Mouse (Mus musculus): ENCODE results near the gene Edc4.
A peak's percentile ranks its signal among the peaks of the same experiment; 100 is the strongest.
"Not testable (repeated sequence)": the region's sequence is repeated elsewhere in the genome, so short reads cannot be mapped to it uniquely, and the experiment has no call there.

Gene Edc4

DNA sequence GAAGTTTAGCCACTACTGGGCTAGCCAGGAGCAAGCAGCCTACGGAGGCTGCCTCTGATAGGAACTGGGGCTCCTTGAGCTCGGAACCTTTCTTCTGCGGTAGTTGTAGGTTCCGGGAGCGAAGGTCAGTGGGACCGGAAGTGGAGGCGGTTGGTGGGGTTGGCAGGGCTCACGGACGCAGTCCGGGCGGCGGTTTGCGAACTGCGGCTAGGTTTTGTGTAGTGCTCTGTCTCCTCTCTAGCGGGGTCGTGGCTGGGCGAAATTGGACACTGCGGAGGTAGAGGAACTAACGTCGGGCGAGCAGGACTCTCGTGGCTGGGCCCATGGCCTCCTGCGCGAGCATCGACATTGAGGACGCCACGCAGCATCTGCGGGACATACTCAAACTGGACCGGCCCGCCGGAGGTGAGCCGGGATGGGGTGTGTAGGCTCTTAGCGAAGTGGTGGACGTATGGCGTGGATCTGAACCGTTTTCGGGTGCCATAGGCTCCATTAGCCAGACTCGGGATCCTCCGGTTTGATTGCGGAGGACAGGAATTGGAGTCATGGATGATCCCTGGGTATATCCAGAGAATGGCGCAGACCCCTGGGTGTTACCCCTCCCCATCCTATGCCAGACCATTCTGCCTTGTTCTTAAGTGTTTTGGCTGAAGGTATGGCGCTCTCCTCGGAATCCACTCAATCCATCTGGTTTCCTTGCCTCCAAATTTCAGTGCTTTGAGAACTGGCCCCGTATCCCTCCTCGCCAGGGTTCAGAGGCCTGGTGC is at the start of gene Edc4:
Edc4 (plus strand) TSS at position 128 of the 767 bp plus-strand sequence.
- peak; percentile 90 for DNase-seq

DNA sequence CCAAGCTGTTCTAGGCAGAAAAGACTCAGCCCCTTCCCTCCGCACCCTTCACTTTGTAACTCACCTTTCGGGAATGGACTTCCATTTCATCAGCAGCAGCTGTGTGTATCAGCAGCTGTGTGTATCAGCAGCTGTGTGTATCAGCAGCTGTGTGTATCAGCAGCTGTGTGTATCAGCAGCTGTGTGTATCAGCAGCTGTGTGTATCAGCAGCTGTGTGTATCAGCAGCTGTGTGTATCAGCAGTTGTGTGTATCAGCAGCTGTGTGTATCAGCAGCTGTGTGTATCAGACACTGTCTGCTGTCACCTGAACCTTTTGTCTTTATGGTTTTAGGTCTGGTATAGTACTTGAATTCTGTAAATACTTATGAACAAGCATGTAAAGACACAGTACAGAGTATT is 46.9 kb upstream of the Edc4 start:
- DNase-seq, result not testable (repeated sequence)

DNA sequence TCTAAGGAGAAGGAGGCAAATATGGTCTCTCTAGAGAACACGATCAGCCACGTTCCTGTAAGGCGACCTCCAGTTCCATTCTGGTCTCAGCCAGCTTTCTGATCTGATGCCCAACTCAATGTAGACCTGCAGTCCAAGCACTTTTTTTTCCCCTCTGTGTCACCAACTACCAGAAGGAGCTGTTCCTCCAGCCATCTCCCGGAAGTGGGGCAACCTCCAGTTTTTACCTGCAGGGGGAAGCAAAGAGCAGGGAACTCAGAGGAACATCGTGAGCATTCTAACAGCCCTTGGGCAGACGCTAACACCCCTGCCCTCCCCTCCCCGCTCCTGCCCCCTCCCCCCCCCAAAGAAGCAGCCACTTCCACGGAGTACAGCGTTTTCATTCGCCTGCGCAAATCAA is 45.4 kb upstream of the Edc4 start:
- peak; percentile 90 for DNase-seq

DNA sequence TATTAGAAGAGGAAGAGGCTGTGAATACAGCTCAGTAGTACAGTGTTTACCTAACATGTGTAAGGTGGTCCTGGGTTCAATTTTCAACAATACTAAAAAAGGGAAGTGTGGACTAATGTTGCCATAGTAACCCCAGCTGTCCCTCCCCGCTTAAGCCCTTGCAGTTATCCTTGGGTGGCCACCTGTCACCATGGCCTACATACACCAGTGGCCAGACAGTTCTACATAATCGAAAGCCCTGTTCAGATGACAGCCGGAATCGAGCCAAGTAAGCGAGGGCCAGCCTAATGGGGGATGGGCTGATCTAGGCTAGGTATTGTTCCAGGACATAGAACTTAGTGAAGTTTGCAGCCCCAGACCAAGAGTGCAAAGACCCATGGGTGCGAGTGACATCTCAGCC is 43.7 kb upstream of the Edc4 start:
- DNase-seq, result no peak

DNA sequence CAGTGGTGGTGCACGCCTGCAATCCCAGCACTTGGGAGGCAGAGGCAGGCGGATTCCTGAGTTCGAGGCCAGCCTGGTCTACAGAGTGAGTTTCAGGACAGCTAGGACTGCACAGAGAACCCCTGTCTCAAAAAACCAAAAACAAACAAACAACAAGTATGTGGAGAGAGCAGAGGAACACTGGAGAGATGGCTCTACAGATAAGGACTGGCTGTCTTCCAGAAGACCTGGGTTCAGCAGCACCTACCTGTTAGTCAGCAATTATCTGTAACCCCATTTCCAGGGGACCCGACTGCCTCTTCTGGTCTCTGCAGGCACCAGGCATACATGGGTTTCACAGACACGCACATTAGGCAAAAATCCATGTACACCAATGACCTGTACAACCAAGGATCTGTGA is 41.5 kb upstream of the Edc4 start:
- DNase-seq, result no peak

DNA sequence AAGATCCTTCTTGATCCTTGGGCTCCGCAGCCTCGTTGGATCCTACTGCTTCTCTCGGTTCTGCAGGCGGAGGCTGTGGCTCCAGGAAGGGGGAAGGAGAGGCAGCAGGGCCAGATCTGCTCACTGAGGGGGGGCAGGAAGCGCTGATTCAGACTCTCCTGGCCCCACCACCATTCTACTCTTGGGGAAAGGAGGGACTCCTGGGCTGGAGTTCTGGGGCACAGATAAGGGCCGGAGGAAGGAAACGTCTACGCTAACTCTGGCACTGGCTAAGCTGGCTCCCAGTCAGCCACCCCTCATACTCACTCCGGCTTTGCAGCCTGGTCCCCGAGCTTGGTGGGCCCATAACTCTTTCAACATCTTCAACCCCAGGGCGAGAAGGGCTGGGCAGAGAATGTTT is 34.0 kb upstream of the Edc4 start:
- DNase-seq, result no peak

DNA sequence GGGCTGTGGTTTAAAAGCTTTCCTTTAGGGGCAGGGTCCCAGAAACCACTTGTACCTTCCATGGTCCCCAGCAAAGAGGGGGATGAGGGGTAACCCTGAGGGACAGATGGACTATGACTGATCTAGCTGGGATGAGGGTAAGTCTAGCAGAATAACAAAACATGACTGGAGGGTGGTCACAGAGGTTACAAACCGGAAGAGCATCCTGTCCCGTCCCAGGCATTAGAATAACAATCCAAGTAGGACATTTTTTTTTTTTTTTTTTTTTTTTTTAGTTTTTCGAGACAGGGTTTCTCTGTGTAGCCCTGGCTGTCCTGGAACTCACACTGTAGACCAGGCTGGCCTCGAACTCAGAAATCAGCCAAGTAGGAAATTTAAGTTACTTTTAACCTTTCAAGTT is 30.7 kb upstream of the Edc4 start:
- DNase-seq, result no peak

DNA sequence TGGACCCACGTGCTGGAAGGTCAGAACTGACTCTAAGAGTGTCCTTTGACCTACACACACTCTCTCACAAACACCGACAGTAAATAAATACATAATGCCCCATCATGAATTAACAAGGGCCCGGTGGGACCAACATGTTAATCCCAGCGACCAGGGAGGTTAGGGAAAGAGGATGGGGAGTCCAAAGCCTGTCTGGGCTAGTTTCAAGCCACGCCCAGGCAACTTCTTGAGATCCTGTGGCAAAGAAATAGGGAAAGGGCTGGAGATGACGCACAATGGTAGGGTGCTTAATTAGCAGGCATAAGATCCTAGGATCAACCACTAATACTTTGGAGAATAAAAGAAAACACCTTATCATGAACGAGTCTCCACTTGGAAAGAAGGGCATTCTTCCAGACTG is 30.1 kb upstream of the Edc4 start:
- no peak for DNase-seq

DNA sequence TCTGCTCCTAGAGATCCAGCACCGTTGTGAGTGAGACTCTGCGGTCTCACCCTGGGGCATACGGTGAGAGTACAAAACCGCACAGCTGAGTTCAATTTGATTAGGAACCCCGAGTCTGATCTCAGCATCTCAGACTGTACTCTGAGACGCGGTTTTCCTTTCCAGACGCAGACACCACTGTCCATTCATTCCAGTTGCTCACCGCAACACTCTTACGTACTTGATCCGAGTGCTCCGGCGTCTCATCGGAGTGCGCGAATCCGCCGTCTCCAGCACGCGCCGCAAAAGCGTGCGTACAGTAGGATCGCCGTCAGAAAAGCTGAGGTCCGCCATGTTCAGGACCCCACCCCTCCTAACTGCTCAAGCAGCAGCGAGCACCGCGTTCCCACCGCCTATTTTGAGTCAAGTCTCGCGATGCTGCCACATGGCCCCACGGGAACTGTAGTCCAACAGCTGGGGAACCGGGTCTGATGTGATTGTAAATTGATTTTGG is 29.0 kb upstream of the Edc4 start:
- peak; percentile 92 for DNase-seq

DNA sequence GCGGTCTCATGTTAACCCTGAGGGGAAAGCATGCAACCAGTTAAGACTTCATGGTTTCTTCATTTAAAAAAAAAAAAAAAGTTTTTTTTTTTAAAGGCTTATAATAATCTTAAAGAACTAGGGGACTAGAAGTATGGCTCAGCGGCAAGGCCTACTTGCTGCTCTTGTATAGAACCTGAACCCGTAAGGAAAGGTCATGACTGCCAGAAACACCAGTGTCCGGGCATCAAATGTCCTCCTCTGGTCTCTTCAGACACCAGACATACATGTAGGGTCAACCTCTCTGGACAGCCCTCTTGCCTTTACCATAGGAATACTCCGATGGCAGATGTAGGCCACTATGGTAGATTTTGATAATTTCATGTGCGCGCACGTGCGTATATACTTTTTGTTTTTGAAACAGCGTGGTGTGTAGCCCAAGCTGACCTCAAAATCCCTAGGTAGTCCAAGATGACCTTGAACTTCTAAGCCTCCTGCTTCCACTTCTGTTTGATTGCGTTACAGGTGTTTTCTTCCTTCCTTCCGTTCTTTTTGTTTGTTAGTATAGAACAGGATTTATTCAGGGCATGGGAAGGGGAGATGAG is 28.4 kb upstream of the Edc4 start:
- no peak for DNase-seq

DNA sequence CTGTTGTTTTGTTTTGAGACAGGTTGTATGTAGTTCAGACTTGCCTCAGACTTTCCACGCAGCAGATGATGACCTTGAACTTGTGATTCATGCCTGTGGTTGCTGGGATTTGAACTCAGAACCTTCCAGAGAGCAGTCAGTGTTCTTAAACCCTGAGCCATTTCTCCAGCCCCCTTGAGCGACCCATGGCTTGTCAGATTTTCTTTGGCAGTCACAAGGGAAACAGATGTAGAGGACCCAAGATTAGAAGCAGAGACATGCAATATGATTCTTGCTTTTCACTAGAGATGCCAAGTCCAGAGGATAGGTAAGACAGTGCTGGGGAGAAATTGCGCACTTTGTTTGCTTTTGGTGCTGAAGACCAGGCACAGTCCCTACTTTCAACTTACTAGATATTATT is 27.5 kb upstream of the Edc4 start, which contains the start of gene Cenpt:
Cenpt (minus strand) TSS at position 101 of the 400 bp plus-strand sequence.
- no peak for DNase-seq

DNA sequence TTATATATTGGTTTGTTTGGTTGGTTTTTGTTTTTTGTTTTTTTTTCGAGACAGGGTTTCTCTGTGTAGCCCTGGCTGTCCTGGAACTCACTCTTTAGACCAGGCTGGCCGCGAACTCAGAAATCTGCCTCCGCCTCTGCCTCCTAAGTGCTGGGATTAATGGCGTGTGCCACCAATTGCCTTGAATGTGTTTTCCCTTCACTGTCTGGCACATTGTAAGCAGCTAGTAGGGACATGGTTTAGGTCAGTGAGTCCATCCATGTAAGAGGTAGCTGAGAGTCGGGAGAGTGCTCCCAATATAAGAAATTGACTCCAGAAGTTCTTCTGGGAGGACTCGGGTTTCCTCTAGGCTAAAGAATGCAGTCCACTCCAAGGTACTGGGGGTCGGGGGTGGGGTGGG is 26.4 kb upstream of the Edc4 start:
- DNase-seq, result no peak

DNA sequence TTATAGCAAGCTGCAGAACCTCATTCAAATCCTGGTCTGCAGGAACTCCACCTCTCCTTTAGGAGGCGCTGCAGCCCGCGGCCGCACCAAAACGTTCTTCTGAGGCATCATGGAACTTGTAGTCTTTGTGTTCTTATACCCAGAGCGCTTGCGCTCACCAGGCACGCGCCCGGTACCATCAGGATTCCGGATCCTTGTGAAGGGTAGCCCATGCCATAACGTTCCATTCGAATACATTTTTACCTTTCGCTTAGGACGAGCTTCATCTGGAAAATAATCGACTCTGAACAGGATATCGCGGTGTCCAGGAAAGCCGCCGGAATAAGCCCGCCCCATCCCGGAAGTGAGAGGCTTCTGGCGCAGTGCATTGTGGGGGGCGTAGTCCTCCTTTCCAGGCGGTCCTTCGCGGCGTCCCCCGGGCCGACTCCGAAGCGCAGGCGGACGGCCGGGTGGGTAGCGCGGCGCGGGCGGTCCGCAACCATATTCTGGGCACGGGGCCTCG is 25.9 kb upstream of the Edc4 start, which contains the start of gene Thap11:
Thap11 (plus strand) TSS at position 418 of the 502 bp plus-strand sequence.
- DNase-seq, result peak; percentile 94

DNA sequence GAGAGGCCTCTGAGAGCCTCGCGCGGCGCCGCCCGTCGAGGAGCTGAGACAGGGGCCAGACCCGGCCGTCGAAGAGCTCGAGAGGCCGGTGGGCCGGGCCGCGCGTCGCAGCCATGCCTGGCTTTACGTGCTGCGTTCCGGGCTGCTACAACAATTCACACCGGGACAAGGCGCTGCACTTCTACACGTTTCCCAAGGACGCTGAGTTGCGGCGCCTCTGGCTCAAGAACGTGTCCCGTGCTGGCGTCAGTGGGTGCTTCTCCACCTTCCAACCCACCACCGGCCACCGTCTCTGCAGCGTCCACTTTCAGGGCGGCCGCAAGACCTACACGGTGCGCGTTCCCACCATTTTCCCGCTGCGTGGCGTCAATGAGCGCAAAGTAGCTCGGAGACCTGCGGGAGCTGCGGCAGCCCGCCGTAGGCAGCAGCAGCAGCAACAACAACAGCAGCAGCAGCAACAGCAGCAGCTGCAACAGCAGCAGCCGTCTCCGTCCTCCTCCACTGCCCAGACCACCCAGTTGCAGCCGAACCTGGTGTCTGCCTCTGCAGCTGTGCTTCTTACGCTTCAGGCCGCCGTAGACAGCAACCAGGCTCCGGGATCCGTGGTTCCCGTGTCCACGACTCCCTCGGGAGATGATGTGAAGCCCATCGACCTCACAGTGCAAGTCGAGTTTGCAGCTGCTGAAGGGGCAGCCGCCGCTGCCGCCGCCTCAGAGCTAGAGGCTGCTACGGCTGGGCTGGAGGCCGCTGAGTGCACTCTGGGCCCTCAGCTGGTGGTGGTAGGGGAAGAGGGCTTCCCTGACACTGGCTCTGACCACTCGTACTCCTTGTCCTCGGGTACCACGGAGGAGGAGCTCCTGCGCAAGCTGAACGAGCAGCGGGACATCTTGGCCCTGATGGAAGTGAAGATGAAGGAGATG is 25.2 kb upstream of the Edc4 start:
- DNase-seq, result peak; percentile 46

DNA sequence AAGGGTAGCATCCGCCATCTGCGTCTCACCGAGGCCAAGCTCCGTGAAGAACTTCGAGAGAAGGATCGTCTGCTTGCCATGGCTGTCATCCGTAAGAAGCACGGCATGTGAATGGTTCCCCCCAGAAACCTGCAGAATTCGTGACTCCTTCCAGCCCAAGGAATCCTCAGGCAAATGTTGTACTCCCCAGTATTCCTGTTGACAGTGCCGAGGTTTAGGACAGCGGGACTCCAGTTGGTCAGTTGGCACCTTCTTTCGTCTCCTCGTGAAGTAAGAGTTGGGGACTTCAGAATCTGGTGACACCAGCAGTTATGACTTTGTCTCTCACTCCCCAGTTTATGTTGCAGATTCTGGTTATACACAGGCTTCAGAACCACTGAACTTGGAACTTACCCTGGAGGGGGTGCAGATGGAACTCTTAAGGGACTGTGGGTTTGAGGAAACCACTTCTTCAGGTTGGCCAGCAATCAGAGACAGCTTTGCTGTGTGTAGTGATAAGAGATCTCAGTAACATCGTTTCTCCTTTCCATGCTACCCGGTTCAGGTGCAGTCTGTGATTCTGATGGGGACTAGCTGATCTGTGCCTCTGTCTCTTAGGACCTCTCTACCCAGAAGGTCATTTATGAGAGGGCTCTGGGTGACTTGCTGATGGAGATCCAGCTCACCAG is 24.4 kb upstream of the Edc4 start:
- no peak for DNase-seq

DNA sequence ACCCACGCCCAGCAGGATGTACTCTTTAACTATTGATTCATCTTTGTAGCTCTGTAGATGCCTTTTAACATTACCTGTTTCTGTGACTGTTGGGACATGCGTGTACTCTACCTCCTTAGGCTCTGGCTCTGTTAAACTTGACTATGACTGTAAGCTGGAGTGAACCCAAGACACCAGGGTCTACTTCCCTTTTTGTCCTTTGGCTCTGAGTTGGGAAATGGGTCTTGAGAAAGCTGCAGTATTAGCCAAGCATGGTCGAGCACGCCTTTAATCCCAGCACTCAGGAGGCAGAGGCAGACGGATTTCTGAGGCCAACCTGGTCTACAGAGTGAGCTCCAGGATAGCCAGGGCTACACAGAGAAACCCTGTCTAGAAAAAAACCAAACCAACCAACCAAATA is 22.2 kb upstream of the Edc4 start:
- no peak for DNase-seq

DNA sequence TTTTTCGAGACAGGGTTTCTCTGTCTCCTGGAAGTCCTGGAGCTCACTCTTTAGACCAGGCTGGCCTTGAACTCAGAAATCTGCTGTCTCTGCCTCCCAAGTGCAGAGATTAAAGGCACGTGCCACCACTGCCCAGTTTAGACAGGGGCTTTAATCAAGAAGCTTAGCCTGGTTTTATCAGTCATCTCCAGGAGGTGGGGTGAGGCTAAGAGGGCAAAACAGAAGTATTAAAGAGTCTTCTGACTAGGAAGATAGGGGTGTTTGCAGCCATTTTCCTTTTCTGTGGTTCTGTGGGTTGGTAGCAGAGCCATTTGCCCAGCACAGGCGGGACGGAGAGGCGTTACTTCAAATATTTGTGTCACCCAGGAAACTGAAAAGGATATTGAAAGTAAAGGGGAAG is 21.4 kb upstream of the Edc4 start:
- DNase-seq, result no peak

DNA sequence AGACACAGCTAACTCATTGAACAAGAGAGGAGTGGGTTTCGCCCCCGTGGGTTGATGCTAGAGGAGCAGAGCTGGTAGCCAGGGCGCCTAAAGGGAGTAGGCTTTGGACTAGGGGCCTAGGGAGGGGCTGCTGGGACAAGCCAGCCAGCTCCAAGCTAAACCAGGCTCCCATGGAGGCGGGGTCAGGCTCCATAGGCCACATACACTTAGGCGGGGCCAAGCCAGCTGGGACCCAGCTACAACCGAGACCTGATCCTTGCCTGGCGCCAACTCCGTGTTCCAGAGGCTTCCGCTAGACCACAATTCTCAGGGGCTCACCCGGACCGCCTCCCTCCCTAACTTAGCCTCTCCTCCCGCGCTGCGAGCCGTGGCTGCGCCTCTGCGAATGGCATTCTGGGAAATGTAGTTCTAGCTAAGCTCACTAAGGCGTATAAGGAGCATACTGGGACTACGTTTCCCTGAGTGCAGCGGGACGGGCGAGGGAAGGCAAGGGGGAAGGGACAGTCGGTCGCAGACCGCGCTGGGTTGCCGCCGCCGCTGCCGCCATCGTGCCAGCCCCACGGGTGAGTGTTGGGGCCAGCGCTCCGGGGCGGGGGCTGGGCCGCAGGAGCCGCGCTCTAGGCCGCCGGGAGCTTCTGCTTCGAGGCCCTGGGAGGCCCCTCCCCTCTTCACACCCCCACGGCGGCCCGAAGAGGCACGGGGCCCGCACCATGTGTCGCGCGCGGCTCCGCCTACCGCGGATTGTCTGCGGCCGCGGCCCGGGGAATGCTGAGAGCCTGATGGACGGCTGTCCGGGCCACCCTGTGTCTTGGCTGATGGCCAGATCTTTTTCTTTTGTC is 20.3 kb upstream of the Edc4 start, which contains the start of gene Nutf2:
Nutf2 (plus strand) TSS at position 438 of the 839 bp plus-strand sequence.
- peak; percentile 89 for DNase-seq

DNA sequence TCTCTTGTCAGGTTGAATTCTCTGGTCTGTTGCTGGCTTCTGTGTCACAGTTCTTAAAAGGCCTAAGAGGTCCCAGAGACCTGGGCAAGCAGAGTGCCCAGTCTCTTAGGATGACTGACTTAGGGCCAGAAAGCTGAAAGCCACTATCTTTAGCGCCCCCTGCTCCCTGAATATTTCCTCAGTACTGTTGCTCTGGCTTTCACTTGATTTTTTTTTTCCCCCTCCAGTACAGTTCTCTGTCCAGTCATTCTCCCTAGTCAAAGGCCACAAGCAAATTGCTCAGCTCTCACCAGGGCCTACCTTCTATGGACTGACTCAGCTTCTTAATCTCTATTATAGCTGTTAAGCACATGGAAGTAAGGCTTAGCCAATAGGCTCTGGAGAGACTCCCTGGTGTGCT is 18.7 kb upstream of the Edc4 start:
- peak; percentile 26 for DNase-seq

DNA sequence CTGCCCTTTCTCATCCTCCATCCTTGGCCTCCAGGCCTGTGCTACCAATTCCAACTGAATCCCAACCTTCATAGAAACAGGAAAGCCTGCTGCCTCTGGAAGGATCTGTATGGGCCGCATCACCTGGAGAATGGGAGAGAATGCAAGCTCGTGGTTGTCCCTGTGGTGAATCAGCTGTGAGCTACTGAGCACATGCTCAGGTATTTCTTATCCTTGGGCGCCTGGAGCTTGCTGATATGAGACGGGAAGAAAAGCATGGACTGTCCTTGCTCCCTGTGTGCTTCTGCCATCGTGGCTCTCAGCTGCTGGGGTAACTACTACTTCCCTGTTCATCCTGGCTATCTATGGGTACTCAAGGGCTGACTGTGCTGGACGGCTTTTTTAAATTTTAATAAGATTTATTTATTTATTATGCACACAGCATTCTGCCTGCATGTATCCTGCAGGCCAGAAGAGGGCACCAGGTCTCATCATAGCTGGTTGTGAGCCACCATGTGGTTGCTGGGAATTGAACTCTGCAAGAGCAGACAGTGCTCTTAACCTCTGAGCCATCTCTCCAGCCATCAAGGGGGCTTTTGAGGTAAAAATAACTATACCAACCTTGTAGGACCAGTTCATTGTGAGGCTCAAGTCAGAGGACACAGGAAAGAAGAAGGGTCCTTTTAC is 14.2 kb upstream of the Edc4 start:
- no peak for DNase-seq

DNA sequence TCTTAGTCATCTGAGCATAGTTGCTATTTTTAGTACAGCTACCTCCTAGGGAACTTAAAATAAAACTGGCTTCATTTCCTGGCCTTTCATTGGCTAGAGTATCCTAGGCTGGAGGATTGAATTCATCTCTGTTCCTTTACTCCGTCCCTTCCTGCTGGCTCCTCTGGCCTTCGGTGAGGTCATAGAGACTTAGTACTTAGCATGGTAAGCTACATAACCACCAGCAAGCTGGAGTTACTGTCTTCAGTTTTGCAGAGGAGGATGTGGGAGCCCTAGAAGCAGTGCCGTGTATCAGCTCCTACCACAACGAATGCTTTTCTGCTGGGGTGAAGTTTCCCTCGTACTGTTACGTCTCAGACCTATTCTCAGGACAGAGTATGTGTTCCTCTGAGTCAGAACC is 6.4 kb upstream of the Edc4 start:
- DNase-seq, result no peak

Data from thymus, postnatal 25 days (tissue).